Mouse (Mus musculus) liver, postnatal 0 days (tissue): ENCODE results near the gene Atxn1. TPM values are rescaled to one million over a fixed set of nuclear protein-coding genes. Genes with fewer than 3 reads are reported as not detected.

Experiments used
- ATAC-seq: fragments of 200-750 bp; cut with Nextera tagmentation; 2 replicates; pipeline ENCODE4 v1.8.0; 2017; ENCODE audit warnings: mild to moderate bottlenecking, moderate library complexity
- DNase-seq: peaks from one replicate; pipeline ENCODE4 v3.0.0-alpha.2; 2016
- H3K27ac ChIP-seq: fragments of 300-500 bp; sonication (generic); 2 replicates; pipeline ENCODE4 v1.5.1; 2014; ENCODE audit warnings: antibody characterized with exemption, moderate library complexity, mild to moderate bottlenecking, low read depth
- H3K27me3 ChIP-seq: fragments of 300-500 bp; sonication (generic); 2 replicates; pipeline ENCODE4 v1.6.1; 2014; ENCODE audit warnings: low read length, control low read depth, mixed read lengths; ENCODE audit not compliant: insufficient read depth
- H3K36me3 ChIP-seq: fragments of 300-500 bp; sonication (generic); replicated peaks from 2 replicates; pipeline ENCODE4 v1.6.1; 2014; ENCODE audit warnings: mild to moderate bottlenecking, control low read depth, low read length, moderate library complexity, mixed read lengths; ENCODE audit not compliant: insufficient read depth
- H3K4me1 ChIP-seq: fragments of 300-500 bp; sonication (generic); 2 replicates; pipeline ENCODE4 v1.6.1; 2014; ENCODE audit warnings: antibody characterized with exemption, mild to moderate bottlenecking, control low read depth; ENCODE audit not compliant: insufficient read depth
- H3K4me2 ChIP-seq: fragments of 300-500 bp; sonication (generic); 2 replicates; pipeline ENCODE4 v1.6.1; 2014; ENCODE audit warnings: low read depth, mild to moderate bottlenecking, low read length, moderate library complexity, mixed read lengths
- H3K4me3 ChIP-seq: fragments of 300-500 bp; sonication (generic); 2 replicates; pipeline ENCODE4 v1.5.1; 2014; ENCODE audit warnings: low read depth, low read length
- H3K9ac ChIP-seq: fragments of 300-500 bp; sonication (generic); replicated peaks from 2 replicates; pipeline ENCODE4 v1.6.1; 2014; ENCODE audit warnings: mild to moderate bottlenecking, moderate library complexity
- H3K9me3 ChIP-seq: fragments of 300-500 bp; sonication (generic); 2 replicates; pipeline ENCODE4 v1.6.1; 2016; ENCODE audit warnings: mild to moderate bottlenecking, control low read depth, low read length, mixed read lengths
- CTCF ChIP-seq: sonication (generic); IDR thresholded peaks from 2 replicates; pipeline ENCODE4 v1.5.1; 2016; ENCODE audit warnings: antibody characterized with exemption, low read depth
- EP300 ChIP-seq: IDR thresholded peaks from 2 replicates; pipeline ENCODE4 v1.6.1; 2016; ENCODE audit warnings: antibody characterized with exemption, low read depth, mild to moderate bottlenecking
- WGBS: fragments of 180-500 bp; shearing (Covaris S2); extraction: QIAGEN DNeasy Blood & Tissue Kit; methylation state at CpG from one replicate; pipeline ENCODE4 v1.1.7; 2014; ENCODE audit not compliant: insufficient replicate concordance; 5-methylcytosine and 5-hydroxymethylcytosine counted together
- polyA plus RNA-seq: library from polyadenylated mRNA; unstranded; fragments of >200 nt; fragmentation: Nextera tagmentation; extraction: Ambion mirVana; gene quantifications from 2 replicates; pipeline ENCODE4 v1.2.1, GENCODE M21; 2015

The Atxn1 gene
- polyA plus RNA-seq, 1 experiment from 2014 or later: 4.4 TPM

DNA sequence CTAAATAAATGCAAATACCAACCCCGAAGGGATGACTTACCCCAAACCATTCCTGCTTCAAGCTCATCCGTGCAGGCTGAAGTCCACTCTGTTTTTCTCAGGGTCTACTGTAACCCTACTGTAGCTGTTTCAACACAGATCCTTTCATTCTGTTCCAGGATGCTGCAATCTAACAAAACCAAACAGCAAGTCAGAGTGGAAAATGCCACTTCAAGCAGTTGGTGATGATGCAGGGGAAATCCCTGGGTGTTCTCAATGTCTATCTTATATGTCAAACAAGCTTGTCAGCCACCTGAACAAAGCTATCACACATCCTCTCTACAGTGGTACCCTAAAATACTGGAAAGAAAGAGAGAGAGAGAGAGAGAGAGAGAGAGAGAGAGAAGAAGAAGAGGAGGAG lies 112.5 kb downstream of the Atxn1 start:
- H3K4me3 ChIP-seq: no peak overlapping the region
- ATAC-seq (no peak), DNase-seq (no peak)
- TF ChIP-seq EP300 (no peak), CTCF (no peak)
- no peak overlapping the region for H3K9ac ChIP-seq
- no peaks in the 10 kb centered on the region; the same call in 1 of the 2 replicates for H3K36me3 ChIP-seq
- no peaks in the 10 kb centered on the region for H3K27me3 ChIP-seq
- H3K9me3 ChIP-seq: no peaks in the 10 kb centered on the region
- H3K27ac ChIP-seq: no peak overlapping the region
- H3K4me2 ChIP-seq: no peak overlapping the region
- 69% methylated on average over 2 of the region's 2 CpGs for WGBS
- peaks cover 42% of the 10 kb centered on the region for H3K4me1 ChIP-seq

DNA sequence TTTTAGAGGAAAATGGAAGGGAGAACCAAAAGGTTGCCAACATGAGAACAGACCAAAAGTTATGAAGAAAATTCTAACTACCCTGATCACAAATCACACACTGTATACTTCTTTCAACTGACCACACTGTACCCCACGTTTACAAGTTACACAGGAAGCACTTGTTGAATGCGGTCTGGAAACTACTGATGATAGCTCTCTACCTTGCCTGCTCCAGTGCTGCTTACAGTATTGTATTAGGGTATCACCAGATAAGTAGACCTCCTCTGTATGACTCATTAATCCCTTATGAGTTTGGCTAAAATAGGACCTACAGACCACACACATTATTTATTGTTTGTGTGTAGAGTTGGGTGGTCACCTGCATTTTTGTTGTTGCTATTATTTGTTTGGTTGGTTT lies 113.1 kb downstream of the Atxn1 start:
- H3K9ac ChIP-seq: no peak overlapping the region
- DNase-seq: no peak
- no peaks in the 10 kb centered on the region for H3K27me3 ChIP-seq
- H3K27ac ChIP-seq: no peak overlapping the region
- H3K4me1 ChIP-seq: peaks cover 42% of the 10 kb centered on the region
- no peak for TF ChIP-seq CTCF
- no peak for TF ChIP-seq EP300
- H3K36me3 ChIP-seq: no peaks in the 10 kb centered on the region; the same call in 1 of the 2 replicates
- ATAC-seq: no peak
- H3K4me2 ChIP-seq: no peak overlapping the region
- WGBS: 52% methylated on average over 2 of the region's 2 CpGs
- no peak overlapping the region for H3K4me3 ChIP-seq
- no peaks in the 10 kb centered on the region for H3K9me3 ChIP-seq

DNA sequence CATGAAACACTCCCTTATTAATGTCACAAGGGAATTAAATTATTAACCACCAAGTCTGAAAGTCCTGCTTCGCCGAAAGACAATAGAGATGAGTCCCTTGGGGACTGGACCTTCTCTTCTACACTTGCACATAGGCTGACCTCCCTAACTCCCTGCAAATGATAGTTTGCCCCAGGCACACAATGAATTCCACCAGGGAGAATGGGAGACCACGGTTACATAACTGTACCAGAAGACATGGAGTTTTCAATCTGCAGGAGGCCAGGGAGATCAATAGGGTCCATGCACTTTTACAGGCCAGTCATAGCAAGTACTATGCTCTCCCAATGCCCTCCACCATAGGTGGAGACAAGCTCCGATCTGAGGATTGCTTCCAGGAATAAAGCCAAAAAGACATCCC lies 113.7 kb downstream of the Atxn1 start:
- no peaks in the 10 kb centered on the region for H3K27me3 ChIP-seq
- H3K9ac ChIP-seq: no peak overlapping the region
- H3K4me3 ChIP-seq: no peak overlapping the region
- no peaks in the 10 kb centered on the region; the same call in 1 of the 2 replicates for H3K36me3 ChIP-seq
- ATAC-seq (no peak), DNase-seq (no peak)
- peaks cover 42% of the 10 kb centered on the region for H3K4me1 ChIP-seq
- WGBS: 78% methylated on average over 4 of the region's 4 CpGs
- H3K4me2 ChIP-seq: no peak overlapping the region
- no peaks in the 10 kb centered on the region for H3K9me3 ChIP-seq
- no peak overlapping the region for H3K27ac ChIP-seq
- TF ChIP-seq EP300: no peak

DNA sequence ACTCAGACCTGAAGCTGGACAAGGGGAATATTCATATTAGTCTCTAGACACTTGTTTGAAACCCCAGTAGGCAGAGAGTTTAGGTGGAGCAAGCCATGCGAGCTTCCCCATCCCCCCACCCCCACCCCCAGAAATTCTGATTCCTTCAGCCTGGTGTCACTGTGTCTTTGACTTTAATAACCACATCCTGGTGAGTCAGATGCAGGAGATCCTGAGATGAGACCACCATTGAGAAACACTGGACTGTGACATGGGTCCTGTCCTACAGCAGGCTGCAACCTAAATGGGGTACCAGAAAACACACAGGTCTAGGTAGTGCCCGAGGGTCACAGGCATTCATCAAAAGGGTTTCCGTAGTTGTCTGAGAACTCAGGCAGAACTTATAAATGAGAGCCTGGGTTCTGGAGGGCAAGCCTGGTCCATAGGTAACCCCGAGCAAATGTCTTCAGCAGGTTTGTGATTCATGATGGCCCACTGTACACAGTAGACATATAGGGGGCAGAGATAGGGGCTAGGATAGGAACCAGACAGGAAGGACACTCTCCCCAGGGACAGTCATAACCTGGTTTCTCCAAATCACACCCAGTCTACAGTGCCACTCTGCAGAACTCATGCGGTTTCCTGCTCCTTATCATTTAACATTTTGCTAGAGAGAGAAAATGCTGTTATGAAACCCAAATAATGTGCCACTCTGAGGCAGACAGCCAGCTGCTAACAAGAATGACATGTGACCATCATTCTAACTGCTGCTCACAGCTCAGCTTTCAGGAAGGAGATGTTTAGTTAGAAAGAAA lies 114.4 kb downstream of the Atxn1 start:
- no peak overlapping the region for H3K9ac ChIP-seq
- no peak overlapping the region for H3K4me3 ChIP-seq
- 0 out of 2 replicates have a peak overlapping the region, but pooled peaks have one; percentile 51 for H3K27ac ChIP-seq
- DNase-seq (no peak), ATAC-seq (no peak)
- no peaks in the 10 kb centered on the region for H3K27me3 ChIP-seq
- TF ChIP-seq EP300 (no peak; the same call in 1 of the 2 replicates), CTCF (no peak)
- 40% methylated on average over 5 of the region's 5 CpGs for WGBS
- peak overlapping the region; percentile 54; the same call in 1 of the 2 replicates for H3K4me2 ChIP-seq
- no peaks in the 10 kb centered on the region; the same call in 1 of the 2 replicates for H3K36me3 ChIP-seq
- no peaks in the 10 kb centered on the region for H3K9me3 ChIP-seq
- H3K4me1 ChIP-seq: peaks cover 42% of the 10 kb centered on the region

DNA sequence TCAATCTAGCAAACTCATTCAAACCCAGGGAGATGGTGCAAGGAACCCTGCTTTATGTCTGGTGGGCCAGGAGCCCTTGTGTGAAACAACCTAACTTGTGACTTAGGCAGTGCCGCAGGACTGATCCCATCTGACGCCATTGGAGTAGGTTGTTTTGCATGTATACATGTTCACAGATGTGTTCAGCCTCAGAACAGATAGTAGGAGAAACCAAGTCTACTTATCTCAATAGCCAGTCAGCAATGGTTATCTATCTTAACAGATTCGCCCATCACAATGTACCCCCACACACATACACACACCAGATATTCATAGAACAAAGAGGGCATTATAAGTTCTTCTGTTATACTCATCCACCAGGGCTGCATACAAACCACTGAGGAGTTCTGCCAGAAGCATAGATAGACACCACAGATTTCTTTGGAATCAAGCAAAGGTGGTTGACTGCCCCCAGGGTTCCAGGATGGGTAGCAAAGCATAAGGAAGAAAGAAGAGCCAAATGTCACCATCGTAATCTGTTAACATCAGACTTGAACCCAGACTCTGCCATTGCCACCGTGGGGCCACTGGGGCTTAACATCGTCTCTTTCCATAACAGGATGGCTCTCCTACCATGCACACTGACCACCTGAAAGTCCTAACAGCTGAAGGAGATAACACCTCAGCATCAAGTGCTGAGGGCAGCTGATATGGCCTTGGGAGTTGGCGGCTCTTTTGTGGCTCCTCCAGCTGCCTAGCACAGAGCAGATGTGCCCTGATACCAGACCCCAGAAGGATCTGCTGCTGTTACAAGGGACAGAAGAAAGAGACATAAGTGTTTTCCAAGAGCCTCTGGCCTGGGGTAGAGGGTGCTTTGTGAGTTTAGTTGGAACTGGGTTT lies 115.4 kb downstream of the Atxn1 start:
- Histone ChIP-seq H3K27me3 (no peaks in the 10 kb centered on the region), H3K4me3 (no peak overlapping the region), H3K36me3 (no peaks in the 10 kb centered on the region; the same call in 1 of the 2 replicates), H3K4me2 (peak overlapping the region; percentile 54), H3K9me3 (no peaks in the 10 kb centered on the region), H3K9ac (no peak overlapping the region), H3K27ac (peak overlapping the region; percentile 51), H3K4me1 (peaks cover 38% of the 10 kb centered on the region)
- DNase-seq (peak; percentile 60), ATAC-seq (peak; percentile 95)
- 54% methylated on average over 7 of the region's 7 CpGs for WGBS
- TF ChIP-seq EP300: peak; percentile 98
- no peak for TF ChIP-seq CTCF

DNA sequence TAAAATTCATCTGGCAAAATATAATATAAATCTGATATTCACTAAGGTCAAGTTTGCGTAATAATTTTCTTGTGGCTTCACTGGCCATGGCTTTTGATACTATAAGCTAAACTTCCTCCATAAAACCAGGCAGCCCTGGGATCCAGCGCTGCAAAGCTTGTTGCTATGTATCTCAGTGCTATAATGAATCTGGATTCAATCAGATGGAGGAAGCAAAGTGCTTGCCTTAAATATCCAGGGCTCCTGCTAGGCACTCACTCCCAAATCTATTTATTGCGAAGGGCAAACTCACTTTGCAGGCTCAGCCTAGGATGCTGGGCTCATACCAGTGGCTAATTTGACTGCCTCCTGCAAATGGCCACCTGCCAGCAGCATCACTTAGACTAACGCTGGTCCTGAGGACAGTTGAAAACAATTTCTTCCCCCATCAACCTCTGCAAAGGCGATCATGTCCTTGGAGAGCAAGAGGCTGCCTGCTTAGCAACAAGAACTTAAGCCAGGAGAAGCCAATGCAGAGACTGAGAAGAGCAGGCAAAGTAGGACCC lies 122.2 kb downstream of the Atxn1 start:
- H3K27me3 ChIP-seq: no peaks in the 10 kb centered on the region
- H3K4me1 ChIP-seq: no peaks in the 10 kb centered on the region
- no peak for ATAC-seq
- no peaks in the 10 kb centered on the region for H3K9me3 ChIP-seq
- WGBS: 85% methylated on average over 5 of the region's 5 CpGs
- no peaks in the 10 kb centered on the region for H3K36me3 ChIP-seq
- TF ChIP-seq EP300 (no peak), CTCF (no peak)
- no peak overlapping the region for H3K27ac ChIP-seq
- no peak overlapping the region for H3K4me2 ChIP-seq
- H3K9ac ChIP-seq: no peak overlapping the region
- H3K4me3 ChIP-seq: no peak overlapping the region
- DNase-seq: no peak
